Mouse (Mus musculus): ENCODE results near the gene Pygo1. TPM values are rescaled to one million over a fixed set of nuclear protein-coding genes. Genes with fewer than 3 reads are reported as not detected.

Pygo1 gene
- polyA plus RNA-seq (2012; fragmentation: generic; extraction: Trizol) = 1 to 10 TPM in 1 of 2 experiments, under 1 TPM in 1; 0.26 to 3.9 TPM

DNA sequence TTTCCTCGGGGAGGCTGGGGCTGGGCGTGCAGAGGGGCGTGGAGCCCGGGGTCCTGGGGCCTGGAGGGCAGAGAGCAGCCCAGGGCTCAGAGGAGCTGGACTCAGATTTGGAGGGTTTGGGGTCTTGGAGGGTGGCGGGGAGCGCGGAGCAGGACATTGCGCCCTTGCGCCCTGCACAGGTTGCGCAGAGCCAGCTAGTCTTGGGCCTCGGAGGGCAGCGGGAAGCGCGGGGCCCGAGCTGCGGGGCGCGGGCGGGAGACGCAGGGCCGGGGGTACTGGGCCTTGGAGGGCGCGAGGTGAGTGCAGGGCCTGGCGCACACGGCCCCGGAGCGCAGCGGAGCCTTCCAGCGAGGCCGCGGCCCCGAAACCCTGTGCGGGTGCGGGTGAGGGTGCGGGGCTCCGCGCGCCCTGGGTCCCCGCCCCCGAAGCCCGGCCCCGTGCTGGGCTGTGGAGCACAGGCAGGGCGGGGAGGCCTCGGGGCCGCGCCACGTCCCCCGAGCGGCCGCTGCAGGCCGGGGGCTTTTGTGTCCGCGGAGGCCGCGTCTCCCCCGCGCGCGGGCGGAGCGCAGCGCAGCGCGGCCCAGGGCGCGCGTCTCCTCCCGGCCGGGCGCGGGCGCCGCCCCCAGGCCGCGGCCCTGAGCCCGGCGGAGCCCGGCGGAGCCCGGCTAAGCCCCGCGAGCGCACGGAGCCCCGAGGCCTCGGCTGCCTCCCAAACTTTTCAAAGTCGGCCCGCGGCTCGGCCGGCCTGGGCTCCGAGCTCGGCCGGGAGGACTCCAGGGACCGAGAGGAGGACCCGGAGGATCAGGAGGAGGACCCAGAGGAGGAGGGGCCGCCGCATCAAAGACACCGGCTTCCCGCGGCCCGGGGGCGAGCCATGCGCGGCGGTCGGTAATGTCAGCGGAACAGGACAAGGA is at the start of gene Pygo1:
Pygo1 (plus strand) TSS at position 625 of the 914 bp plus-strand sequence.

DNA sequence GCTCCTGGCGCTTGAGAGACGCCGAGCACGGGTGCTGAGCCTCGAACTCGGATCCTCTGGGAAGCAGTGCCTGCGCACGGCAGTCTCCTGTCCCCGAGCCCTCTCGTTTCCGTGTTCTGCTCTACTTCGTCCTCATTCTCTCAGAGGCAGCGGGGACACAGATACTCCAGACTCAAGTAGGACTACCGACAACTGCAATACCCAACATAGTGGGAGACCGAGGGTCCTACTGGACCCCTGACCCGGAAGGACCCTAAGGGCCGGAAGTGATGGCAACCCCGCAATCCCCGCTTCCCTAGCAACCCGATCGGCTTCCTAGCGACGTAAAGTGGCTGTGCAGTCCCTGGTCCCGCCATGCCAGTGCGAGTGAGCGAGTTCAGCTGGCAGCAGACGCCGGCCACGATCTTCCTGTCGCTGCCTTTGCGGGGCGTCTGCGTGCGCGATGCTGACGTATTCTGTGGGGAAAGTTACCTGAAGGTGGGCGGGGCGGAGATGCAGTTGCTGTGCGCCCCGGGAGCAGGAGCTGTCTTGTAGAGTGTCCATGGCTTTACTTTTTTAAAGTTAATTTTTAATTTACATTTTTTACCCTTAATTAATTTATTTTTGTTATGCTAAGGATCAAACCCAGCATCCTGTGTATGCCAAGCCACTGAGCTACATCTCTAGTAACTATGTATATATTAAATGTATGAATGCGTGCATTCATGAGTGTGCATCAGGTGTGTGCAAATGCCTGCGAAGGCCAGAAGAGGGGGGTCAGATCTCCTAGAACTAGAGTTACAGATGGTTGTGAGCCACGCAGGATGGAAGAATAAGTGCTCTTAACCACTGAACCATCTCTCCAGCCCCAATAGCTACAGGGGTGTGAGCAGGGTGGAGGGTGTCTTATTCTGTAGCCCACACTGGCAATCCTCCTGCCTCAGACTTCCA is 33.3 kb downstream of the Pygo1 start, which contains the start of the genes Dyx1c1 and Gm44503:
Dyx1c1 (plus strand) TSS at position 265 of the 930 bp plus-strand sequence.
Gm44503 (plus strand) TSS at position 332 of the 930 bp plus-strand sequence.

DNA sequence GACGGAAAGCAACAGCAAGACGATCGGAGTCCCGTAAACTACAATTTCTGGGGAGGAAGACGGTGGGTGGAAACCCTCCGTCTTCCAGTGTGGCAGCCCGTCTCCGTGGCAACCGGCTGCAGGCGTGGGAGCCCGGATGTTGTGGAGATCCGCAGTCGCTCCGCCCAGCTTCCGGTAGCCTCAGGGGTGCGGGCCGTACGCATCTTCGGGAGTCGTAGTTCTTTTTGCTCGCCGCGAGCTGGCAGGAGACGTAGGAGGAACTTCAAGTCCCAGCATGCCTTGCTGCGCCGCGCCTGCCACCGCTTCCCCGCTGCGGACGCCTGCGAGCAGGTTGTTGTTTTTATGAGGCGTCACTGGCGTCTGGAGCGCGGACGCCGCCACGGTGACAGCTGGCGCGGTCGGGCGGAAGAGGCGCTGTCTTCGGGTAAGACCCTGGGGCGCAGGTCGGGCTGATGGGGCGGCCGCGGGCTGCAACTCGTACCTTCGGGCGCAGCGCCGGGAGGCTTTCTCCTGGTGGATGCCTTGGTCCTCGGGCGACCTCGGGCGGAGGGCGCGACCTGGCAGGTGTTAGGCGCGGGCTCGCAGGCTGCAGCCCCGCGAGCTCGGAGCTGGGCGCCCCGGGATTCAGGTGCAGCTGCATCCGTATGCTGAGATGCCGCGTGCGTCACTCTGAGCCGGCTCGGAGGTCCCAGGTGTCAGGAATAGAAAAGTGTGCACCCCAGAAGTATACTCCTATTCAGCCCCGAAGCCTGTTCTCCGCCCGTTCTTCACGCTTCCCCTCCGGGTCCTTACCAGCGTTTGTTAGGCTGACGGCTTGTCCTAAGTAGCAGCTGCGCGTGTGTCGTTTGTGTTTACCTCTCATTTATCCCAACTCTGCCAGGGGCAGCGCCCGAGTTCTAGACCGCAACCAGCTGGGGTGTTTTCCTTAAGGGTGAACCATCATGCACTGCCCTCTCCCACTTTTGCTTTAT is 60.1 kb downstream of the Pygo1 start, which contains the start of the genes Ccpg1os and Ccpg1:
Ccpg1os (minus strand) TSS at position 133 of the 971 bp plus-strand sequence.
Ccpg1 (plus strand) TSS at position 180 of the 971 bp plus-strand sequence.

Other genes with a start within 250 kb of the Pygo1 start
- gene Prtg, start 118.8 kb upstream of the Pygo1 start, polyA plus RNA-seq (2012; fragmentation: generic; extraction: Trizol) = under 1 TPM; 0.07 to 0.44 TPM
- gene Dyx1c1, start 33.1 kb downstream of the Pygo1 start, polyA plus RNA-seq (2012; fragmentation: generic; extraction: Trizol) = under 1 TPM in 1 of 2 experiments, not detected in 1; 0.44 TPM
- gene Gm44503, start 33.2 kb downstream of the Pygo1 start, polyA plus RNA-seq (2012; fragmentation: generic; extraction: Trizol) = under 1 TPM in 1 of 2 experiments, not detected in 1; 0.02 TPM
- gene Ccpg1os, start 59.7 kb downstream of the Pygo1 start, polyA plus RNA-seq (2012; fragmentation: generic; extraction: Trizol) = 10 to 100 TPM in 1 of 2 experiments, under 1 TPM in 1; 0.98 to 11.3 TPM
- 10 to 100 TPM in 1 of 2 experiments, under 1 TPM in 1; 0.97 to 10.6 TPM for gene Ccpg1, start 59.8 kb downstream of the Pygo1 start, polyA plus RNA-seq (2012; fragmentation: generic; extraction: Trizol)
- 1 to 10 TPM; 1.7 to 7.0 TPM for gene Pigb, start 114.7 kb downstream of the Pygo1 start, polyA plus RNA-seq (2012; fragmentation: generic; extraction: Trizol)
- under 1 TPM in 1 of 2 experiments, not detected in 1; 0.02 TPM for gene Rab27a, start 119.2 kb downstream of the Pygo1 start, polyA plus RNA-seq (2012; fragmentation: generic; extraction: Trizol)
- not detected for gene Khdc3, start 176.2 kb downstream of the Pygo1 start, polyA plus RNA-seq (2012; fragmentation: generic; extraction: Trizol)
- gene Gm20509, start 176.8 kb downstream of the Pygo1 start, polyA plus RNA-seq (2012; fragmentation: generic; extraction: Trizol) = not detected
- 10 to 100 TPM; 13.1 to 41.0 TPM for gene Rsl24d1, start 187.8 kb downstream of the Pygo1 start, polyA plus RNA-seq (2012; fragmentation: generic; extraction: Trizol)

Data from C3H10T1/2 (cell line).